Mouse (Mus musculus): ENCODE data around the gene Col8a2. TPM values are rescaled to one million over a fixed set of nuclear protein-coding genes. Genes with fewer than 3 reads are reported as not detected.

Col8a2 gene
- polyA plus RNA-seq, 1 experiment from 2014 or later = 5.3 TPM

DNA sequence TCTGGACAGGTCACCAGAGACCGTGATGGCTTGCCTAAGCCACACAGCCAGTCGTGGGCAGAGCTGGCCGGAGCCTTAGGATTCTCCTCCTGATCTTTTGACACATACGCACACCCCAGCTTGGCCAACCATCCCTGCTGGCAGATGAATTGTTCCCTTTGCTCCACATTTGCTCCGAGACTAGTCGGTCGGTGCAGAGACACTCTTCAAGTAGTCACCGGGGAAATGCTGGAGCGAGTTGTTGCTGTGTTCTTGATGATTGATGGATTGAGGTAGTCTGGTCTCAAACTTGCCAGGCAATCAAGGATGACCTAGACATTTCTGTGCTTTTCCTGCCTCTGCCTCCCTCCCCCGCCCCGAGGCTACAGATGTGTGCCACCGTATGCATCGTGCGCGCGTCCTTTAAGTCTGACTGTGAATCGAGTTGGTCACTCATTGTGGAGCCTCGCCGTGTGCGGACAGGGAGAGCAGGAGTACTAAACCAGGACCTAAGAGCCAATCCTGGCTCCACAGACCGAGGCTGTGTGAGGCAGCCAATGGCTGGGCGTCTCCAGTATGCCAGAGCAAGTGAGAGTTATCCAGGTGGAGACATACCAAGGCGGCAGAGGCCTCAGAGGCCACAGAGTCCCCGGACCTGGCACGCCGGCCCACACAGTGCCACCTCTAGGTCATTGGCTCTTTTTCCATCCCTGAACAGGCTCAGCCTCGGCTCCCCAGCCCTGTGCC, 15.2 kb downstream of the Col8a2 start:
- H3K9ac ChIP-seq (ENCODE audit: low read length) = peak overlapping the region; percentile 29; the same call in 1 of the 2 replicates
- H3K27ac ChIP-seq (ENCODE audit: low read depth) = no peak overlapping the region
- ATAC-seq (replicated peaks; ENCODE audit: low FRiP score, low TSS enrichment, low read depth) = no peak
- peaks cover 16% of the 10 kb centered on the region for H3K4me1 ChIP-seq (replicated peaks; ENCODE audit: control insufficient read depth, insufficient read depth, low read length)
- peaks cover 43% of the 10 kb centered on the region for H3K27me3 ChIP-seq (replicated peaks; ENCODE audit: control insufficient read depth, insufficient read depth, low read length)
- peak overlapping the region; percentile 31 for H3K4me3 ChIP-seq (ENCODE audit: low read depth, low read length)
- WGBS = 11% methylated on average over 27 of the region's 27 CpGs
- no peak for DNase-seq (ENCODE audit: low spot score)
- H3K4me2 ChIP-seq (ENCODE audit: low read length) = peak overlapping the region; percentile 67
- peaks cover 5% of the 10 kb centered on the region; the same call in 1 of the 2 replicates for H3K9me3 ChIP-seq (ENCODE audit: control insufficient read depth, low read length)
- H3K36me3 ChIP-seq (ENCODE audit: control insufficient read depth, insufficient read depth, low read length) = no peaks in the 10 kb centered on the region

DNA sequence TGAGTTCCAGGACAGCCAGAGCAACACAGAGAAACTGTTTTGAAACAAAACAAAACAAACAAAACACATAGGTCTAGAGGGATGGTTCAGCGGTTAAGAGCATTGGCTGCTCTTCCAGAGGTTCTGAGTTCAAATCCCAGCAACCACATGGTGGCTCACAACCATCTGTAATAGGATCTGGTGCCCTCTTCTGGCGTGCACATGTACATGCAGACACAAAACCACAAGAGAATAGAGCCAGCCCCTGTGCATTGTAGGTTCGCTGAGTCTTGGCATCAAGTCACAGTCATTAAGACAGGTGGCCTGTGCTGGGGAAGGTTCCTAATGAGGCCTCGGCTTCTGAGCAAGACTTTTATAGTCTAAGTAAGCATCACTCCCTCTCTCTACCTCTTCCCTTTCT, 17.3 kb downstream of the Col8a2 start:
- H3K4me3 ChIP-seq (ENCODE audit: low read depth, low read length) = no peak overlapping the region
- H3K4me2 ChIP-seq (ENCODE audit: low read length) = no peak overlapping the region
- ATAC-seq (replicated peaks; ENCODE audit: low FRiP score, low TSS enrichment, low read depth) = no peak
- no peak for DNase-seq (ENCODE audit: low spot score)
- peaks cover 35% of the 10 kb centered on the region for H3K27me3 ChIP-seq (replicated peaks; ENCODE audit: control insufficient read depth, insufficient read depth, low read length)
- H3K27ac ChIP-seq (ENCODE audit: low read depth) = no peak overlapping the region
- peaks cover 5% of the 10 kb centered on the region; the same call in 1 of the 2 replicates for H3K9me3 ChIP-seq (ENCODE audit: control insufficient read depth, low read length)
- 60% methylated on average over 4 of the region's 4 CpGs for WGBS
- H3K36me3 ChIP-seq (ENCODE audit: control insufficient read depth, insufficient read depth, low read length) = no peaks in the 10 kb centered on the region
- H3K4me1 ChIP-seq (replicated peaks; ENCODE audit: control insufficient read depth, insufficient read depth, low read length) = peaks cover 12% of the 10 kb centered on the region
- no peak overlapping the region for H3K9ac ChIP-seq (ENCODE audit: low read length)

DNA sequence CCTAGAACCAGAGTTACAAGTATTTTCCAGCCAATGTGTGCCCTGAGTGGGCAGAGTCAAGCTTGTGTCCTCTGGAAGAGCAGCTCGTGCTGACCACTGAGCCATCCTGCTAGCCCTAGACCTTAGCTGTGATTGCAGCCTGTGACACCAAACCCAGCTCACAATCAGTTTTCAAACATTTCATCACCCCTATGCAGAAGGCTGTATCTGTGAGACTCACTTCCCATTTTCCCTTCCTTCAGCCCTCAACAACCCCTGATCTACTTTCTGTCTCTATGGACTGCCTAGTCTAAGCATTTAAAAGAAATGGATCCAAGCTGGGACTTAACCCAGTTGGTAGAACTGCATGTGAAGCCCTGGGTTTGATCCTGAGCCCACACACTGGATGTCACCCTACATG, 18.8 kb downstream of the Col8a2 start:
- H3K27ac ChIP-seq (ENCODE audit: low read depth) = no peak overlapping the region
- H3K4me2 ChIP-seq (ENCODE audit: low read length) = no peak overlapping the region
- H3K4me3 ChIP-seq (ENCODE audit: low read depth, low read length) = no peak overlapping the region
- no peaks in the 10 kb centered on the region for H3K36me3 ChIP-seq (ENCODE audit: control insufficient read depth, insufficient read depth, low read length)
- ATAC-seq (replicated peaks; ENCODE audit: low FRiP score, low TSS enrichment, low read depth) = no peak
- peaks cover 12% of the 10 kb centered on the region for H3K4me1 ChIP-seq (replicated peaks; ENCODE audit: control insufficient read depth, insufficient read depth, low read length)
- 88% methylated on average over 1 of the region's 1 CpGs for WGBS
- H3K9ac ChIP-seq (ENCODE audit: low read length) = no peak overlapping the region
- peaks cover 5% of the 10 kb centered on the region; the same call in 1 of the 2 replicates for H3K9me3 ChIP-seq (ENCODE audit: control insufficient read depth, low read length)
- peaks cover 28% of the 10 kb centered on the region for H3K27me3 ChIP-seq (replicated peaks; ENCODE audit: control insufficient read depth, insufficient read depth, low read length)
- no peak for DNase-seq (ENCODE audit: low spot score)

DNA sequence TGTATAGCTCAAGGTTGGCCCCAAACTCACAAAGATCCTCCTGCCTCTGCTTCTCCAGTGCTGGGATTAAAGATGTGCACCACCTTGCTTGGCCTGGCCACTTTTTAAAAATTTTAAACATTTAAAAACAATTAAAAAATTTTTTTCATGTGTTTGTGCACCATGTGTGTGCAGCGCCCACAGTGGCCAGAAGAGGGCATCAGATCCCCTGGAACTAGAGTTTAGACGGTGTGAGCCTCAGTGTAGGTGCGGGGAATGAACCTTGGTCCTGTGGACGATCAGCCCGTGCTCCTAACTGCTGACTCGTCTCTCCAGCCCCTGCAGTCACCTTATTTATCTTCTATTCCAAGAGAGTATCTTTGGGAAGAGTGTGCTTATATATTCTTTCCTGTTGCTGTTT, 19.5 kb downstream of the Col8a2 start:
- no peak for DNase-seq (ENCODE audit: low spot score)
- Histone ChIP-seq H3K4me2 (ENCODE audit: low read length) (no peak overlapping the region), H3K27ac (ENCODE audit: low read depth) (no peak overlapping the region), H3K36me3 (ENCODE audit: control insufficient read depth, insufficient read depth, low read length) (no peaks in the 10 kb centered on the region), H3K27me3 (replicated peaks; ENCODE audit: control insufficient read depth, insufficient read depth, low read length) (peaks cover 22% of the 10 kb centered on the region), H3K4me1 (replicated peaks; ENCODE audit: control insufficient read depth, insufficient read depth, low read length) (peaks cover 7% of the 10 kb centered on the region), H3K9ac (ENCODE audit: low read length) (no peak overlapping the region), H3K4me3 (ENCODE audit: low read depth, low read length) (no peak overlapping the region), H3K9me3 (ENCODE audit: control insufficient read depth, low read length) (peaks cover 5% of the 10 kb centered on the region; the same call in 1 of the 2 replicates)
- 89% methylated on average over 6 of the region's 6 CpGs for WGBS
- no peak for ATAC-seq (replicated peaks; ENCODE audit: low FRiP score, low TSS enrichment, low read depth)

- Histone ChIP-seq H3K27me3 (replicated peaks; ENCODE audit: control insufficient read depth, insufficient read depth, low read length) (peaks cover 14% of the 10 kb centered on the region), H3K4me1 (replicated peaks; ENCODE audit: control insufficient read depth, insufficient read depth, low read length) (no peaks in the 10 kb centered on the region), H3K4me3 (ENCODE audit: low read depth, low read length) (no peak overlapping the region), H3K27ac (ENCODE audit: low read depth) (no peak overlapping the region), H3K36me3 (ENCODE audit: control insufficient read depth, insufficient read depth, low read length) (no peaks in the 10 kb centered on the region), H3K9me3 (ENCODE audit: control insufficient read depth, low read length) (peaks cover 5% of the 10 kb centered on the region; the same call in 1 of the 2 replicates), H3K4me2 (ENCODE audit: low read length) (no peak overlapping the region), H3K9ac (ENCODE audit: low read length) (no peak overlapping the region)
- no peak for DNase-seq (ENCODE audit: low spot score)
- WGBS = 8% methylated on average over 2 of the region's 2 CpGs
- ATAC-seq (replicated peaks; ENCODE audit: low FRiP score, low TSS enrichment, low read depth) = no peak
Measured at GRCm38 (mm10) chr4:126306827-126307226, 20.2 kb downstream of the Col8a2 start.

DNA sequence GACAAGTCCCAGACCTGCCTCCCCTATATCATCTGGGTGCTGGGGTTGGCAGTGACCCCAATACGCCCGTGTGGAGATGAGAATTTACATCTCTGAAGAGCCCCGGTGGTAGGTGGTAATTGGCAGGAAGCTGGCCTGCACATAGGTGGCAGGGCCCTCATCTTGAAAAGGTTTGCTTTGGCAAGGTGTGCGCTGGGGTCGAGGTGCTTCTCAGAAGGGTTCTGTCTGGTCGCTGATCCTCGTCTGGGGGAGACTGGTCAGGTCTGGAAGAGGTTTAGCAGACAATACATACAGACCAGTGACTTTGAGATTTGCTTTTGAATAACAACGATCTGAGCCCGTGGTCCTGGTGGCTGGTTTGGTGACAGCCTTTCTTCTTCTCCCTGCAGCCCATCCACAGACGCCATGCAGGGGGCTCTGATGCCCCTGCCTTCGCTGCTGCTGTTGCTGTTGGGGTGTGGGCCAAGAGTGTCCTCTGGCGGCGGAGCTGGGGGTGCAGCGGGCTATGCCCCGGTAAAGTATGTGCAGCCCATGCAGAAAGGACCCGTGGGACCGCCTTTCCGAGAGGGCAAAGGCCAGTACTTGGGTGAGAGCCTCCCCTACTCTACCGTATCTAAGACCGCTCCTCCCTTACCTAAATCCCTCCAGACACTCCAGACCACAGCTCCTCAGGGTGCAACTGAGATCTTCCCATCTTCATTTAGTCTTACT, 22.8 kb downstream of the Col8a2 start:
- H3K4me1 ChIP-seq (replicated peaks; ENCODE audit: control insufficient read depth, insufficient read depth, low read length) = no peaks in the 10 kb centered on the region; the same call in 1 of the 2 replicates
- WGBS = 15% methylated on average over 20 of the region's 20 CpGs
- peak; percentile 70 for ATAC-seq (replicated peaks; ENCODE audit: low FRiP score, low TSS enrichment, low read depth)
- H3K4me2 ChIP-seq (ENCODE audit: low read length) = peak overlapping the region; percentile 35
- H3K4me3 ChIP-seq (ENCODE audit: low read depth, low read length) = no peak overlapping the region
- H3K36me3 ChIP-seq (ENCODE audit: control insufficient read depth, insufficient read depth, low read length) = no peaks in the 10 kb centered on the region
- no peak overlapping the region for H3K27ac ChIP-seq (ENCODE audit: low read depth)
- peaks cover 5% of the 10 kb centered on the region; the same call in 1 of the 2 replicates for H3K9me3 ChIP-seq (ENCODE audit: control insufficient read depth, low read length)
- H3K27me3 ChIP-seq (replicated peaks; ENCODE audit: control insufficient read depth, insufficient read depth, low read length) = no peaks in the 10 kb centered on the region
- no peak for DNase-seq (ENCODE audit: low spot score)
- H3K9ac ChIP-seq (ENCODE audit: low read length) = no peak overlapping the region

DNA sequence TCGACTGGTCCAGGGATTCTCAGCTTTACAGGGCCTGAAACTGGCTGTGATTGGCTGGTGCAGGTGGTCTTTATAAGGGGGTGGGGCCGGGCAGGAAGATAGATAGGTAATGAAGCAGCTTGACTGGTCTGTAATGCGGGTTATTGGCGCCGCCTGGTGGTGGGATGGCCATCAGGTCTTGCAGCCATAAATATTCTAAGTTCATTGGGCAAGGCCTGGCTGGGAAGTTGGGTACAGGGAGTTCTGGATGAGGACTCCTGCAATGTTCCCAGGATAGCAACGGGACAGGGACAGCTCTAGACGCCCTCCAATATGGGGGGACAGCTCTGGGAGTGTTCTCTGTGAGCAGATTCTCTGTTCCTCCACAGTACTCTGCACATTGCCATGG, 23.3 kb downstream of the Col8a2 start:
- Histone ChIP-seq H3K27me3 (replicated peaks; ENCODE audit: control insufficient read depth, insufficient read depth, low read length) (no peaks in the 10 kb centered on the region), H3K4me2 (ENCODE audit: low read length) (peak overlapping the region; percentile 35), H3K4me3 (ENCODE audit: low read depth, low read length) (no peak overlapping the region), H3K9ac (ENCODE audit: low read length) (no peak overlapping the region), H3K4me1 (replicated peaks; ENCODE audit: control insufficient read depth, insufficient read depth, low read length) (no peaks in the 10 kb centered on the region; the same call in 1 of the 2 replicates), H3K9me3 (ENCODE audit: control insufficient read depth, low read length) (peaks cover 5% of the 10 kb centered on the region; the same call in 1 of the 2 replicates), H3K27ac (ENCODE audit: low read depth) (no peak overlapping the region), H3K36me3 (ENCODE audit: control insufficient read depth, insufficient read depth, low read length) (0 out of 2 replicates have a peak, but pooled peaks cover 1% of the 10 kb centered on the region)
- DNase-seq (ENCODE audit: low spot score) (peak; percentile 97), ATAC-seq (replicated peaks; ENCODE audit: low FRiP score, low TSS enrichment, low read depth) (peak; percentile 80)
- under 1% methylated on average over 7 of the region's 7 CpGs for WGBS

DNA sequence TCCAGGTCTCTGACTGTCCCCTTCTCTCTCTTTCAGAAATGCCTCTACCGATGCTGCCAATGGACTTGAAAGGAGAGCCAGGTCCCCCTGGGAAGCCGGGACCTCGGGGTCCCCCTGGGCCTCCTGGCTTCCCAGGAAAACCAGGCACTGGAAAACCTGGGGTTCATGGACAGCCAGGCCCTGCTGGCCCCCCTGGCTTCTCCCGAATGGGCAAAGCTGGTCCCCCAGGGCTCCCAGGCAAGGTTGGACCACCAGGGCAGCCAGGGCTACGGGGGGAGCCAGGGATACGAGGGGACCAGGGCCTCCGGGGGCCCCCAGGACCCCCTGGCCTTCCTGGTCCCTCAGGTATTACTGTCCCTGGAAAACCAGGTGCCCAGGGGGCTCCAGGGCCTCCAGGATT, 23.8 kb downstream of the Col8a2 start:
- Histone ChIP-seq H3K9me3 (ENCODE audit: control insufficient read depth, low read length) (peaks cover 5% of the 10 kb centered on the region; the same call in 1 of the 2 replicates), H3K27me3 (replicated peaks; ENCODE audit: control insufficient read depth, insufficient read depth, low read length) (no peaks in the 10 kb centered on the region), H3K27ac (ENCODE audit: low read depth) (no peak overlapping the region), H3K36me3 (ENCODE audit: control insufficient read depth, insufficient read depth, low read length) (peaks cover 3% of the 10 kb centered on the region; the same call in 1 of the 2 replicates), H3K4me1 (replicated peaks; ENCODE audit: control insufficient read depth, insufficient read depth, low read length) (no peaks in the 10 kb centered on the region; the same call in 1 of the 2 replicates), H3K4me2 (ENCODE audit: low read length) (no peak overlapping the region), H3K4me3 (ENCODE audit: low read depth, low read length) (no peak overlapping the region), H3K9ac (ENCODE audit: low read length) (no peak overlapping the region)
- ATAC-seq (replicated peaks; ENCODE audit: low FRiP score, low TSS enrichment, low read depth) = no peak
- DNase-seq (ENCODE audit: low spot score) = no peak
- WGBS = 71% methylated on average over 7 of the region's 7 CpGs

Data from intestine, embryonic 14.5 days (tissue).